In genomic region chr7:19224933-19225332, GRCm38 (mm10) we compare ENCODE assay signal across 19 mouse cellular contexts. TPM values are rescaled to one million over a fixed set of nuclear protein-coding genes. Genes with fewer than 3 reads are reported as not detected.
A peak's percentile ranks its signal among the peaks of the same experiment; 100 is the strongest.
DNase-seq lines count a peak whose midpoint lies in the region; ATAC-seq lines count a peak whose summit lies in the region.
"Had no signal": no experiment of that assay in that cellular context is flagged by ENCODE, and none has a peak within 500 bp of the region (broad histone marks: within the 10 kb centered on the region; RNA-seq: fewer than 3 reads in every experiment).

No protein-coding gene starts in this region.

- no peak overlapping the region for H3K27ac ChIP-seq in embryonic facial prominence, embryonic 13.5 days
- H3K27ac ChIP-seq in embryonic facial prominence, embryonic 10.5 days (replicated peaks), result no peak overlapping the region
- H3K27ac ChIP-seq in neural tube, embryonic 13.5 days (replicated peaks), result no peak overlapping the region
- H3K27ac ChIP-seq in liver, embryonic 13.5 days, result peak overlapping the region; percentile 92
- H3K27ac ChIP-seq: hindbrain, embryonic 10.5 days; midbrain, embryonic 10.5 days had no signal

- peaks cover 16% of the 10 kb centered on the region for H3K4me1 ChIP-seq in embryonic facial prominence, embryonic 13.5 days
- peaks cover 18% of the 10 kb centered on the region for H3K4me1 ChIP-seq in embryonic facial prominence, embryonic 10.5 days
- H3K4me1 ChIP-seq in neural tube, embryonic 13.5 days (replicated peaks), result peaks cover 21% of the 10 kb centered on the region
- peaks cover 50% of the 10 kb centered on the region for H3K4me1 ChIP-seq in liver, embryonic 13.5 days (replicated peaks)

- DNase-seq in embryonic facial prominence, embryonic 10.5 days (ENCODE audit: low spot score), result no peak
- DNase-seq in neural tube, embryonic 10.5 days (ENCODE audit: extremely low spot score, low spot score), result no peak
- no peak for DNase-seq in liver, embryonic 13.5 days
- no peak for DNase-seq in ovary, postnatal 14 days (ENCODE audit: low spot score)
- no peak for DNase-seq in kidney, postnatal 4 days
- DNase-seq in yolk sac, embryonic 10.5 days (ENCODE audit: low spot score), result no peak
- DNase-seq: adrenal gland, adult 8-10 months; cerebellum, adult 9-10 months; kidney, adult 9 months; layer of hippocampus, postnatal 36 days; thymus, postnatal 25 days had no signal

- H3K27me3 ChIP-seq in embryonic facial prominence, embryonic 13.5 days, result no peaks in the 10 kb centered on the region
- no peaks in the 10 kb centered on the region for H3K27me3 ChIP-seq in embryonic facial prominence, embryonic 10.5 days (replicated peaks; ENCODE audit: low read depth, poor library complexity, severe bottlenecking)
- no peaks in the 10 kb centered on the region for H3K27me3 ChIP-seq in neural tube, embryonic 13.5 days
- H3K27me3 ChIP-seq in liver, embryonic 13.5 days, result 0 out of 2 replicates have a peak, but pooled peaks cover 3% of the 10 kb centered on the region
- H3K27me3 ChIP-seq: CH12.LX, Patski had no signal

- peaks cover 19% of the 10 kb centered on the region; the same call in 1 of the 2 replicates for H3K36me3 ChIP-seq in embryonic facial prominence, embryonic 13.5 days
- peaks cover 26% of the 10 kb centered on the region for H3K36me3 ChIP-seq in embryonic facial prominence, embryonic 10.5 days (replicated peaks)
- peaks cover 12% of the 10 kb centered on the region; the same call in 1 of the 2 replicates for H3K36me3 ChIP-seq in neural tube, embryonic 13.5 days
- H3K36me3 ChIP-seq in liver, embryonic 13.5 days, result peaks cover 16% of the 10 kb centered on the region

- peak overlapping the region; percentile 7; the same call in 1 of the 2 replicates for H3K9ac ChIP-seq in embryonic facial prominence, embryonic 13.5 days
- H3K9ac ChIP-seq in neural tube, embryonic 13.5 days, result peak overlapping the region; percentile 23; the same call in 1 of the 2 replicates
- H3K9ac ChIP-seq in liver, embryonic 13.5 days, result peak overlapping the region; percentile 64

- no peak overlapping the region for H3K4me2 ChIP-seq in embryonic facial prominence, embryonic 13.5 days
- no peak overlapping the region for H3K4me2 ChIP-seq in neural tube, embryonic 13.5 days
- peak overlapping the region; percentile 87 for H3K4me2 ChIP-seq in liver, embryonic 13.5 days

- ATAC-seq in embryonic facial prominence, embryonic 13.5 days (ENCODE audit: insufficient number of reproducible peaks, insufficient read depth, low FRiP score, low TSS enrichment, low read depth), result no peak
- no peak for ATAC-seq in neural tube, embryonic 13.5 days (ENCODE audit: low read depth)
- ATAC-seq in liver, embryonic 13.5 days (ENCODE audit: low read depth), result peak; percentile 50
- ATAC-seq: lung, postnatal 0 days; Patski had no signal

- H3K4me3 ChIP-seq in embryonic facial prominence, embryonic 13.5 days, result no peak overlapping the region
- H3K4me3 ChIP-seq in embryonic facial prominence, embryonic 10.5 days, result no peak overlapping the region
- H3K4me3 ChIP-seq in neural tube, embryonic 13.5 days, result no peak overlapping the region
- H3K4me3 ChIP-seq in liver, embryonic 13.5 days (replicated peaks), result peak overlapping the region; percentile 23
- H3K4me3 ChIP-seq: hindbrain, embryonic 10.5 days; midbrain, embryonic 10.5 days had no signal

- 78% methylated on average over 4 of the region's 4 CpGs for WGBS in embryonic facial prominence, embryonic 13.5 days
- 85% methylated on average over 4 of the region's 4 CpGs for WGBS in embryonic facial prominence, embryonic 10.5 days
- 82% methylated on average over 4 of the region's 4 CpGs for WGBS in neural tube, embryonic 13.5 days
- WGBS in liver, embryonic 13.5 days (ENCODE audit: insufficient replicate concordance), result 31% methylated on average over 4 of the region's 4 CpGs

- no peaks in the 10 kb centered on the region for H3K9me3 ChIP-seq in embryonic facial prominence, embryonic 13.5 days
- H3K9me3 ChIP-seq in embryonic facial prominence, embryonic 10.5 days, result no peaks in the 10 kb centered on the region
- H3K9me3 ChIP-seq in neural tube, embryonic 13.5 days, result no peaks in the 10 kb centered on the region
- no peaks in the 10 kb centered on the region for H3K9me3 ChIP-seq in liver, embryonic 13.5 days (replicated peaks)
- H3K9me3 ChIP-seq: hindbrain, embryonic 10.5 days; midbrain, embryonic 10.5 days had no signal

RNA-seq across cellular contexts. Expression of gene Opa3, which starts 3.2 kb away (rescaled TPM):
- 36.2 and 38.2 TPM in 2 replicates for polyA plus RNA-seq in embryonic facial prominence, embryonic 13.5 days (2015; fragmentation: Nextera tagmentation; extraction: Ambion mirVana)
- polyA plus RNA-seq in embryonic facial prominence, embryonic 10.5 days (2016; fragmentation: Nextera tagmentation; extraction: Ambion mirVana), result 46.4 and 49.4 TPM in 2 replicates
- 38.7 and 39.9 TPM in 2 replicates for polyA plus RNA-seq in neural tube, embryonic 13.5 days (2015; fragmentation: Nextera tagmentation; extraction: Ambion mirVana)
- polyA plus RNA-seq in liver, embryonic 13.5 days (2015; fragmentation: Nextera tagmentation; extraction: Ambion mirVana), result 17.3 and 18.8 TPM in 2 replicates

RNA-seq across cellular contexts. Expression of gene Gpr4, which starts 12.6 kb away (rescaled TPM):
- 1.6 and 1.9 TPM in 2 replicates for polyA plus RNA-seq in embryonic facial prominence, embryonic 13.5 days (2015; fragmentation: Nextera tagmentation; extraction: Ambion mirVana)
- polyA plus RNA-seq in embryonic facial prominence, embryonic 10.5 days (2016; fragmentation: Nextera tagmentation; extraction: Ambion mirVana), result 1.7 and 2.0 TPM in 2 replicates
- 2.0 and 2.6 TPM in 2 replicates for polyA plus RNA-seq in neural tube, embryonic 13.5 days (2015; fragmentation: Nextera tagmentation; extraction: Ambion mirVana)
- polyA plus RNA-seq in liver, embryonic 13.5 days (2015; fragmentation: Nextera tagmentation; extraction: Ambion mirVana), result 0.31 and 0.48 TPM in 2 replicates

RNA-seq across cellular contexts. Expression of gene Vasp, which starts 46.7 kb away (rescaled TPM):
- 57.3 and 64.0 TPM in 2 replicates for polyA plus RNA-seq in embryonic facial prominence, embryonic 13.5 days (2015; fragmentation: Nextera tagmentation; extraction: Ambion mirVana)
- polyA plus RNA-seq in embryonic facial prominence, embryonic 10.5 days (2016; fragmentation: Nextera tagmentation; extraction: Ambion mirVana), result 56.7 and 61.1 TPM in 2 replicates
- polyA plus RNA-seq in neural tube, embryonic 13.5 days (2015; fragmentation: Nextera tagmentation; extraction: Ambion mirVana), result 41.2 and 46.3 TPM in 2 replicates
- 45.6 and 46.7 TPM in 2 replicates for polyA plus RNA-seq in liver, embryonic 13.5 days (2015; fragmentation: Nextera tagmentation; extraction: Ambion mirVana)

RNA-seq across cellular contexts. Expression of gene Eml2, which starts 48.7 kb away (rescaled TPM):
- 5.1 and 7.2 TPM in 2 replicates for polyA plus RNA-seq in embryonic facial prominence, embryonic 13.5 days (2015; fragmentation: Nextera tagmentation; extraction: Ambion mirVana)
- polyA plus RNA-seq in embryonic facial prominence, embryonic 10.5 days (2016; fragmentation: Nextera tagmentation; extraction: Ambion mirVana), result 5.2 and 6.2 TPM in 2 replicates
- polyA plus RNA-seq in neural tube, embryonic 13.5 days (2015; fragmentation: Nextera tagmentation; extraction: Ambion mirVana), result 6.8 and 8.1 TPM in 2 replicates
- polyA plus RNA-seq in liver, embryonic 13.5 days (2015; fragmentation: Nextera tagmentation; extraction: Ambion mirVana), result 3.6 and 4.4 TPM in 2 replicates

RNA-seq across cellular contexts. Expression of gene Ppm1n, which starts 54.9 kb away (rescaled TPM):
- not detected in 2 replicates for polyA plus RNA-seq in embryonic facial prominence, embryonic 13.5 days (2015; fragmentation: Nextera tagmentation; extraction: Ambion mirVana)
- polyA plus RNA-seq in embryonic facial prominence, embryonic 10.5 days (2016; fragmentation: Nextera tagmentation; extraction: Ambion mirVana), result 0.25 TPM in 1 of 2 replicates, not detected in the other
- polyA plus RNA-seq in neural tube, embryonic 13.5 days (2015; fragmentation: Nextera tagmentation; extraction: Ambion mirVana), result 0.41 and 0.59 TPM in 2 replicates
- not detected in 2 replicates for polyA plus RNA-seq in liver, embryonic 13.5 days (2015; fragmentation: Nextera tagmentation; extraction: Ambion mirVana)
- polyA plus RNA-seq: gonadal fat pad, adult 2 months; lung, postnatal 0 days had no signal

Comparison
In these comparisons a context has a peak if more than half of its experiments do, and no peak if none do; other contexts are left out.
1. H3K9ac ChIP-seq: peak in every context shown above with its lines; median percentile 64 in liver, embryonic 13.5 days; 23 in neural tube, embryonic 13.5 days; 7 in embryonic facial prominence, embryonic 13.5 days.